Mouse (Mus musculus) MEL (cell line): ENCODE results near the gene Jam2. TPM values are rescaled to one million over a fixed set of nuclear protein-coding genes. Genes with fewer than 3 reads are reported as not detected.

ENCODE experiments used
- DNase-seq: peaks from one replicate; pipeline ENCODE4 v3.0.0; 2011; ENCODE audit warnings: low read depth, low spot score
- H3K27ac ChIP-seq: 2 replicates; pipeline ENCODE4 v1.5.1; 2012; ENCODE audit warnings: low read depth, mild to moderate bottlenecking, control low read depth, low read length, moderate library complexity; ENCODE audit not compliant: control insufficient read depth
- H3K27me3 ChIP-seq, 2 experiments: fragments of 150-350 bp in 1 of 2; sonication (generic) in 1 of 2; 2 replicates each; pipeline ENCODE4 v1.6.1; 2012; ENCODE audit warnings: low read length in 2 of 2, mild to moderate bottlenecking in 2 of 2, improper control_type of control experiment in 1 of 2, moderate library complexity in 1 of 2; ENCODE audit not compliant: insufficient read depth in 2 of 2, control insufficient read depth in 1 of 2
- H3K36me3 ChIP-seq, 2 experiments: 2 replicates each; pipeline ENCODE4 v1.6.1; 2012 to 2014; ENCODE audit warnings: low read length in 2 of 2, improper control_type of control experiment in 1 of 2, inconsistent platforms in 1 of 2, mild to moderate bottlenecking in 1 of 2; ENCODE audit not compliant: insufficient read depth in 2 of 2, control insufficient read depth in 1 of 2
- H3K4me1 ChIP-seq, 2 experiments: fragments of 150-350 bp in 1 of 2; sonication (generic) in 1 of 2; 2 replicates each; pipeline ENCODE4 v1.6.1; 2012; ENCODE audit warnings: low read length in 2 of 2, improper control_type of control experiment in 1 of 2, mild to moderate bottlenecking in 1 of 2; ENCODE audit not compliant: insufficient read depth in 2 of 2, control insufficient read depth in 1 of 2
- H3K4me3 ChIP-seq, 2 experiments: fragments of 150-350 bp in 1 of 2; sonication (generic) in 1 of 2; 2 replicates each; pipeline ENCODE4 v1.5.1; 2012; ENCODE audit warnings: low read depth in 2 of 2, low read length in 2 of 2, mild to moderate bottlenecking in 2 of 2, moderate library complexity in 2 of 2, control low read depth in 1 of 2, improper control_type of control experiment in 1 of 2; ENCODE audit not compliant: control insufficient read depth in 1 of 2, insufficient read depth in 1 of 2
- H3K79me2 ChIP-seq: 2 replicates; pipeline ENCODE4 v1.6.1; 2012; ENCODE audit warnings: mild to moderate bottlenecking, low read length, moderate library complexity; ENCODE audit not compliant: control insufficient read depth, poor library complexity, insufficient read depth
- H3K9ac ChIP-seq: 2 replicates; pipeline ENCODE4 v1.6.1; 2012; ENCODE audit warnings: low read depth, mild to moderate bottlenecking, control low read depth, low read length, moderate library complexity; ENCODE audit not compliant: control insufficient read depth, poor library complexity, severe bottlenecking
- H3K9me3 ChIP-seq: fragments of 150-350 bp; sonication (generic); replicated peaks from 2 replicates; pipeline ENCODE4 v1.6.1; 2012; ENCODE audit warnings: mild to moderate bottlenecking, low read length, improper control_type of control experiment, moderate library complexity; ENCODE audit not compliant: insufficient read depth
- BHLHE40 ChIP-seq: IDR thresholded peaks from 2 replicates; pipeline ENCODE4 v1.6.1; 2012; ENCODE audit warnings: low read depth, mild to moderate bottlenecking, inconsistent platforms, low read length, improper control_type of control experiment, borderline replicate concordance
- CTCF ChIP-seq, 3 experiments: IDR thresholded peaks in 2 of 3; conservative IDR thresholded peaks in 1 of 3; 2 replicates each; pipeline ENCODE4 v1.5.1; 2011 to 2012; ENCODE audit warnings: low read length in 3 of 3, low read depth in 2 of 3, mild to moderate bottlenecking in 2 of 3, improper control_type of control experiment in 1 of 3, inconsistent platforms in 1 of 3, mixed read lengths in 1 of 3, moderate library complexity in 1 of 3; ENCODE audit not compliant: control insufficient read depth in 1 of 3, insufficient read depth in 1 of 3, poor library complexity in 1 of 3, severe bottlenecking in 1 of 3
- ELF1 ChIP-seq: IDR thresholded peaks from 2 replicates; pipeline ENCODE4 v1.6.1; 2014; ENCODE audit warnings: low read depth, mild to moderate bottlenecking, inconsistent platforms, low read length, improper control_type of control experiment, moderate library complexity
- KAT2A ChIP-seq: conservative IDR thresholded peaks from 2 replicates; pipeline ENCODE4 v1.6.1; 2012; ENCODE audit warnings: low read depth, low read length, improper control_type of control experiment, inconsistent platforms
- MAX ChIP-seq: IDR thresholded peaks from 2 replicates; pipeline ENCODE4 v1.6.1; 2011; ENCODE audit warnings: low read length, improper control_type of control experiment
- MEF2A ChIP-seq: IDR thresholded peaks from 2 replicates; pipeline ENCODE4 v1.6.1; 2014; ENCODE audit warnings: low read depth, mild to moderate bottlenecking, inconsistent platforms, low read length, improper control_type of control experiment; ENCODE audit not compliant: poor library complexity, insufficient replicate concordance, severe bottlenecking; ENCODE audit errors: extremely low read depth
- NELFE ChIP-seq: IDR thresholded peaks from 2 replicates; pipeline ENCODE4 v1.6.1; 2011; ENCODE audit warnings: low read depth, low read length, improper control_type of control experiment
- NRF1 ChIP-seq: IDR thresholded peaks from 2 replicates; pipeline ENCODE4 v1.6.1; 2014; ENCODE audit warnings: low read depth, mild to moderate bottlenecking, inconsistent platforms, low read length, improper control_type of control experiment, moderate library complexity; ENCODE audit not compliant: poor library complexity, insufficient read depth, severe bottlenecking
- POLR2A ChIP-seq, 2 experiments: IDR thresholded peaks; 2 replicates each; pipeline ENCODE4 v1.6.1; 2011 to 2012; ENCODE audit warnings: low read length in 2 of 2, mild to moderate bottlenecking in 2 of 2, control low read depth in 1 of 2, improper control_type of control experiment in 1 of 2, low read depth in 1 of 2, moderate library complexity in 1 of 2; ENCODE audit not compliant: control insufficient read depth in 1 of 2, insufficient read depth in 1 of 2, poor library complexity in 1 of 2
- RCOR1 ChIP-seq: IDR thresholded peaks from 2 replicates; pipeline ENCODE4 v1.6.1; 2012; ENCODE audit warnings: low read depth, mild to moderate bottlenecking, inconsistent platforms, low read length, improper control_type of control experiment
- SIN3A ChIP-seq: IDR thresholded peaks from 2 replicates; pipeline ENCODE4 v1.6.1; 2012; ENCODE audit warnings: low read length, improper control_type of control experiment, inconsistent platforms
- UBTF ChIP-seq: IDR thresholded peaks from 2 replicates; pipeline ENCODE4 v1.6.1; 2012; ENCODE audit warnings: low read depth, mild to moderate bottlenecking, inconsistent platforms, low read length, improper control_type of control experiment, moderate library complexity, borderline replicate concordance; ENCODE audit not compliant: insufficient read depth
- USF2 ChIP-seq, 2 experiments: IDR thresholded peaks; 2 replicates each; pipeline ENCODE4 v1.6.1; 2011 to 2012; ENCODE audit warnings: improper control_type of control experiment in 2 of 2, low read length in 2 of 2, borderline replicate concordance in 1 of 2, inconsistent platforms in 1 of 2, low read depth in 1 of 2, mild to moderate bottlenecking in 1 of 2; ENCODE audit not compliant: insufficient read depth in 1 of 2
- ZMIZ1 ChIP-seq: IDR thresholded peaks from 2 replicates; pipeline ENCODE4 v1.6.1; 2012; ENCODE audit warnings: low read depth, mild to moderate bottlenecking, inconsistent platforms, low read length, improper control_type of control experiment, moderate library complexity
- ZNF384 ChIP-seq: IDR thresholded peaks from 2 replicates; pipeline ENCODE4 v1.6.1; 2012; ENCODE audit warnings: low read depth, mild to moderate bottlenecking, inconsistent platforms, low read length, improper control_type of control experiment
- polyA plus RNA-seq, 2 experiments: library from polyadenylated mRNA; stranded (reverse) in 1 of 2; unstranded in 1 of 2; fragments of >175 nt in 1 of 2; fragments of >200 nt in 1 of 2; gene quantifications; 2 replicates each; pipeline versions ENCODE4 v1.2.1 to v1.2.4; 2012; ENCODE audit warnings: low replicate concordance in 2 of 2, low read depth in 1 of 2; ENCODE audit not compliant: insufficient read length in 2 of 2, insufficient read depth in 1 of 2, missing spikeins in 1 of 2
- total RNA-seq: library from RNA; depleted of rRNA; stranded (reverse); fragments of 300-350 nt; gene quantifications from 2 replicates; pipeline ENCODE4 v1.2.3, GENCODE M21; 2012

Gene Jam2
- total and polyA plus RNA-seq, 3 experiments = 0.01 to 0.04 TPM; not detected in 1

GRCm38 (mm10) chr16:84773268-84773861, 558 bp upstream of the Jam2 start:
- no peaks in the 10 kb centered on the region for H3K36me3 ChIP-seq
- no peaks in the 10 kb centered on the region for H3K9me3 ChIP-seq
- TF ChIP-seq POLR2A (IDR thresholded peaks at IDR 0.05; ENCODE audit: control insufficient read depth in 1 of 2, insufficient read depth in 1 of 2, low read depth in 1 of 2, low read length in 2 of 2, poor library complexity in 1 of 2) (no peak), USF2 (IDR thresholded peaks at IDR 0.05; ENCODE audit: borderline replicate concordance in 1 of 2, insufficient read depth in 1 of 2, low read depth in 1 of 2, low read length in 2 of 2) (no peak), RCOR1 (no peak), MEF2A (no peak), NRF1 (no peak), NELFE (no peak), MAX (no peak), ELF1 (no peak), SIN3A (no peak), KAT2A (no peak), BHLHE40 (no peak), UBTF (no peak), ZMIZ1 (no peak)
- no peaks in the 10 kb centered on the region for H3K27me3 ChIP-seq
- no peak overlapping the region for H3K4me3 ChIP-seq
- no peak overlapping the region for H3K27ac ChIP-seq
- DNase-seq = no peak
- no peaks in the 10 kb centered on the region for H3K4me1 ChIP-seq
- H3K9ac ChIP-seq = no peak overlapping the region
- no peaks in the 10 kb centered on the region for H3K79me2 ChIP-seq

GRCm38 (mm10) chr16:84774761-84775231, 873 bp downstream of the Jam2 start:
- H3K9ac ChIP-seq = no peak overlapping the region
- H3K4me3 ChIP-seq = no peak overlapping the region
- H3K27me3 ChIP-seq = no peaks in the 10 kb centered on the region
- H3K9me3 ChIP-seq = no peaks in the 10 kb centered on the region
- TF ChIP-seq ZNF384 (no peak), CTCF (IDR thresholded peaks at IDR 0.05 in 2 of 3, conservative IDR thresholded peaks at IDR 0.05 in 1 of 3; ENCODE audit: control insufficient read depth in 1 of 3, insufficient read depth in 1 of 3, low read depth in 2 of 3, low read length in 3 of 3, poor library complexity in 1 of 3, severe bottlenecking in 1 of 3) (no peak)
- TF ChIP-seq, all 39 proteins: peak for 0
- Histone ChIP-seq H3K4me1 (no peaks in the 10 kb centered on the region), H3K27ac (no peak overlapping the region), H3K79me2 (no peaks in the 10 kb centered on the region), H3K36me3 (no peaks in the 10 kb centered on the region)
- no peak for DNase-seq
